Comparison of ENCODE assay signal across 9 mouse cellular contexts in the genomic region with DNA sequence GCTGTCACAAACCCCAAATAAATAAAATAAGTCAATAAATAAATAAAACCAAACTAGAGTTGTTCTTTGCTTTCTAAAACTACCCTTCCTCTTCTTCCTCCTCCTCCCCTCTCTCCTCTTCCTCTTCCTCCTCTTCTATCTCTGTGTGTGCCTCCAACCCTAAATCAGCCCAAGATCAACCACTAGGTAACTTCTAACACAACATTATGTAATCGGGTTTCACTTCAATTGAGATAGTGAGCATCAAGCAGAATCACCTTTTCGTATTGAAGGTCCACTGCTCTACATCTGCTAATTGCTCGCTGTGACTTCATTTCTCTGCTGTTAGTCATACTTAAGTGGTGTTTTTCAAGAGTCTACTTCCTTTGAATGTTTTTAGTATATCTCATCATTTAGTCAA. TPM values are rescaled to one million over a fixed set of nuclear protein-coding genes. Genes with fewer than 3 reads are reported as not detected.
DNase-seq lines count a peak whose midpoint lies in the region; ATAC-seq and TF ChIP-seq lines count a peak whose summit lies in the region.
"Had no signal": no experiment of that assay in that cellular context is flagged by ENCODE, and none has a peak within 500 bp of the region (broad histone marks: within the 10 kb centered on the region; RNA-seq: fewer than 3 reads in every experiment).

No protein-coding gene starts in this region.

- peak overlapping the region; percentile 99 for H3K4me3 ChIP-seq in erythroblast, embryonic 14.5 days (replicated peaks)
- H3K4me3 ChIP-seq in kidney, embryonic 15.5 days (replicated peaks), result no peak overlapping the region
- H3K4me3 ChIP-seq in kidney, embryonic 14.5 days (ENCODE audit: low read length), result no peak overlapping the region
- H3K4me3 ChIP-seq in embryonic fibroblast, embryonic 13.5 days (ENCODE audit: insufficient read depth, low read length), result no peak overlapping the region
- H3K4me3 ChIP-seq in midbrain, postnatal 0 days (ENCODE audit: low read depth, low read length), result peak overlapping the region; percentile 74; the same call in 1 of the 2 replicates

- H3K9ac ChIP-seq in kidney, embryonic 15.5 days, result no peak overlapping the region
- no peak overlapping the region for H3K9ac ChIP-seq in kidney, embryonic 14.5 days (ENCODE audit: low read depth, low read length)
- no peak overlapping the region for H3K9ac ChIP-seq in midbrain, postnatal 0 days (replicated peaks; ENCODE audit: low read length, poor library complexity, severe bottlenecking)

- TF ChIP-seq POLR2A in embryonic fibroblast, embryonic 13.5 days (IDR thresholded peaks at IDR 0.05; ENCODE audit: low read depth, low read length), result no peak

- H3K9me3 ChIP-seq in erythroblast, embryonic 14.5 days (ENCODE audit: control insufficient read depth, low read length), result no peaks in the 10 kb centered on the region
- H3K9me3 ChIP-seq in kidney, embryonic 15.5 days (replicated peaks), result peaks cover 3% of the 10 kb centered on the region; the same call in 1 of the 2 replicates
- H3K9me3 ChIP-seq in kidney, embryonic 14.5 days (ENCODE audit: control insufficient read depth, low read length), result no peaks in the 10 kb centered on the region
- no peaks in the 10 kb centered on the region for H3K9me3 ChIP-seq in midbrain, postnatal 0 days (ENCODE audit: low read length)

- H3K4me2 ChIP-seq in kidney, embryonic 15.5 days, result no peak overlapping the region; the same call in 1 of the 2 replicates
- no peak overlapping the region for H3K4me2 ChIP-seq in kidney, embryonic 14.5 days (replicated peaks; ENCODE audit: low read depth, low read length)
- peak overlapping the region; percentile 42; the same call in 1 of the 2 replicates for H3K4me2 ChIP-seq in midbrain, postnatal 0 days (ENCODE audit: low read depth, low read length, poor library complexity, severe bottlenecking)

- WGBS in kidney, embryonic 15.5 days, result 98% methylated on average over 3 of the region's 3 CpGs
- WGBS in kidney, embryonic 14.5 days, result 97% methylated on average over 3 of the region's 3 CpGs
- 98% methylated on average over 3 of the region's 3 CpGs for WGBS in midbrain, postnatal 0 days

- H3K36me3 ChIP-seq in erythroblast, embryonic 14.5 days (ENCODE audit: control insufficient read depth), result peaks cover 25% of the 10 kb centered on the region
- H3K36me3 ChIP-seq in kidney, embryonic 15.5 days, result no peaks in the 10 kb centered on the region
- H3K36me3 ChIP-seq in kidney, embryonic 14.5 days (ENCODE audit: control insufficient read depth, insufficient read depth, low read length), result no peaks in the 10 kb centered on the region
- no peaks in the 10 kb centered on the region for H3K36me3 ChIP-seq in midbrain, postnatal 0 days (ENCODE audit: insufficient read depth, low read length)

- H3K27me3 ChIP-seq in erythroblast, embryonic 14.5 days (ENCODE audit: control insufficient read depth), result no peaks in the 10 kb centered on the region
- H3K27me3 ChIP-seq in kidney, embryonic 15.5 days, result no peaks in the 10 kb centered on the region
- H3K27me3 ChIP-seq in kidney, embryonic 14.5 days (ENCODE audit: control insufficient read depth, insufficient read depth, low read length), result no peaks in the 10 kb centered on the region
- no peaks in the 10 kb centered on the region for H3K27me3 ChIP-seq in midbrain, postnatal 0 days (ENCODE audit: insufficient read depth, low read length)
- H3K27me3 ChIP-seq: megakaryocyte, embryonic 14.5 days had no signal

- H3K4me1 ChIP-seq in erythroblast, embryonic 14.5 days (ENCODE audit: control insufficient read depth), result peaks cover 28% of the 10 kb centered on the region
- H3K4me1 ChIP-seq in kidney, embryonic 15.5 days, result peaks cover 30% of the 10 kb centered on the region
- peaks cover 20% of the 10 kb centered on the region for H3K4me1 ChIP-seq in kidney, embryonic 14.5 days (ENCODE audit: control insufficient read depth, insufficient read depth, low read length)
- H3K4me1 ChIP-seq in embryonic fibroblast, embryonic 13.5 days (ENCODE audit: control insufficient read depth, insufficient read depth, low read length), result no peaks in the 10 kb centered on the region
- peaks cover 4% of the 10 kb centered on the region; the same call in 1 of the 2 replicates for H3K4me1 ChIP-seq in midbrain, postnatal 0 days (ENCODE audit: insufficient read depth, low read length)

- TF ChIP-seq CTCF in embryonic fibroblast, embryonic 13.5 days (IDR thresholded peaks at IDR 0.05; ENCODE audit: borderline replicate concordance, insufficient read depth, low read length), result no peak
- no peak for TF ChIP-seq CTCF in midbrain, postnatal 0 days (IDR thresholded peaks at IDR 0.05)

- DNase-seq in midbrain, postnatal 0 days (ENCODE audit: low spot score), result no peak
- DNase-seq in gastrocnemius, postnatal 10 days, result no peak
- no peak for DNase-seq in cerebellum, postnatal 25 days

- H3K27ac ChIP-seq in kidney, embryonic 15.5 days, result peak overlapping the region; percentile 97; the same call in 1 of the 2 replicates
- no peak overlapping the region for H3K27ac ChIP-seq in kidney, embryonic 14.5 days (ENCODE audit: low read depth, low read length)
- peak overlapping the region; percentile 80 for H3K27ac ChIP-seq in embryonic fibroblast, embryonic 13.5 days (ENCODE audit: insufficient read depth, low read length)
- peak overlapping the region; percentile 97 for H3K27ac ChIP-seq in midbrain, postnatal 0 days (ENCODE audit: low read depth, low read length)

- no peak for ATAC-seq in erythroblast, adult 5-6 weeks (replicated peaks; ENCODE audit: low FRiP score, poor library complexity, severe bottlenecking)
- no peak for ATAC-seq in kidney, embryonic 15.5 days (replicated peaks; ENCODE audit: low FRiP score)
- ATAC-seq in kidney, embryonic 14.5 days (ENCODE audit: low FRiP score, low TSS enrichment), result no peak
- no peak for ATAC-seq in midbrain, postnatal 0 days (ENCODE audit: low FRiP score)

RNA-seq across cellular contexts. Expression of a gene that starts 8.8 kb away (rescaled TPM):
- polyA plus RNA-seq in erythroblast, embryonic 14.5 days (2012), result 7.3 and 9.1 TPM in 2 replicates
- 1,227 and 1,267 TPM in 2 replicates for total RNA-seq in erythroblast, adult 5-6 weeks (2015; ENCODE audit: low replicate concordance)
- total RNA-seq in erythroblast, adult 5-6 weeks (2017; ENCODE audit: low replicate concordance), result 1,445 and 1,475 TPM in 2 replicates
- 33.6 and 34.1 TPM in 2 replicates for polyA plus RNA-seq in kidney, embryonic 15.5 days (2015; fragmentation: Nextera tagmentation; extraction: Ambion mirVana)
- polyA plus RNA-seq in kidney, embryonic 14.5 days (2014; fragmentation: Nextera tagmentation; extraction: Ambion mirVana), result 37.4 and 42.8 TPM in 2 replicates
- 17.9 and 36.2 TPM in 2 replicates for polyA plus RNA-seq in embryonic fibroblast, embryonic 13.5 days (2011; ENCODE audit: insufficient read length, low read depth, missing spikeins)
- total RNA-seq in midbrain, postnatal 0 days (2014; rRNA removed), result 55.7 and 78.6 TPM in 2 replicates
- 82.9 and 84.0 TPM in 2 replicates for polyA plus RNA-seq in midbrain, postnatal 0 days (2015; fragmentation: Nextera tagmentation; extraction: Ambion mirVana)
- 10 to 100 TPM; 72.0 to 72.4 TPM for total RNA-seq in gastrocnemius, postnatal 10 days (2021)

Comparison
In these comparisons a context has a peak if more than half of its experiments do, and no peak if none do; other contexts are left out.
1. H3K4me3 ChIP-seq: peak in erythroblast, embryonic 14.5 days (single experiment) and midbrain, postnatal 0 days (single experiment); none in kidney, embryonic 15.5 days (single experiment), kidney, embryonic 14.5 days (single experiment) and embryonic fibroblast, embryonic 13.5 days (single experiment).